Mouse (Mus musculus) midbrain, embryonic 14.5 days (tissue): ENCODE results near the gene Ddx39. TPM values are rescaled to one million over a fixed set of nuclear protein-coding genes. Genes with fewer than 3 reads are reported as not detected.

Experiments used
- ATAC-seq: fragments of 200-750 bp; cut with Nextera tagmentation; 2 replicates; pipeline ENCODE4 v1.8.0; 2017; ENCODE audit warnings: moderate number of reproducible peaks, moderate library complexity; ENCODE audit not compliant: low FRiP score, low TSS enrichment
- DNase-seq: peaks from one replicate; pipeline ENCODE4 v3.0.0-alpha.2; 2015
- H3K27ac ChIP-seq: fragments of 300-500 bp; sonication (generic); replicated peaks from 2 replicates; pipeline ENCODE4 v1.5.1; 2014; ENCODE audit warnings: mild to moderate bottlenecking, low read depth, low read length, moderate library complexity
- H3K27me3 ChIP-seq: fragments of 300-500 bp; sonication (generic); 2 replicates; pipeline ENCODE4 v1.6.1; 2014; ENCODE audit warnings: low read length, control low read depth, mixed read lengths; ENCODE audit not compliant: control insufficient read depth, insufficient read depth
- H3K36me3 ChIP-seq: fragments of 300-500 bp; sonication (generic); 2 replicates; pipeline ENCODE4 v1.6.1; 2014; ENCODE audit warnings: low read length, control low read depth; ENCODE audit not compliant: control insufficient read depth, insufficient read depth
- H3K4me1 ChIP-seq: fragments of 300-500 bp; sonication (generic); 2 replicates; pipeline ENCODE4 v1.6.1; 2014; ENCODE audit warnings: mild to moderate bottlenecking, antibody characterized with exemption, low read length, control low read depth; ENCODE audit not compliant: control insufficient read depth, insufficient read depth
- H3K4me2 ChIP-seq: fragments of 300-500 bp; sonication (generic); 2 replicates; pipeline ENCODE4 v1.6.1; 2014; ENCODE audit warnings: mild to moderate bottlenecking, low read length, moderate library complexity
- H3K4me3 ChIP-seq: fragments of 300-500 bp; sonication (generic); replicated peaks from 2 replicates; pipeline ENCODE4 v1.5.1; 2014; ENCODE audit warnings: low read depth, low read length
- H3K9ac ChIP-seq: fragments of 300-500 bp; sonication (generic); replicated peaks from 2 replicates; pipeline ENCODE4 v1.6.1; 2014; ENCODE audit warnings: mild to moderate bottlenecking, low read length, moderate library complexity
- H3K9me3 ChIP-seq: fragments of 300-500 bp; sonication (generic); 2 replicates; pipeline ENCODE4 v1.6.1; 2016; ENCODE audit warnings: low read length, control low read depth, mixed read lengths; ENCODE audit not compliant: control insufficient read depth
- WGBS: fragments of 180-500 bp; shearing (Covaris S2); extraction: QIAGEN DNeasy Blood & Tissue Kit; methylation state at CpG from one replicate; pipeline ENCODE4 v1.1.7; 2014; 5-methylcytosine and 5-hydroxymethylcytosine counted together
- microRNA-seq: library from miRNA; unstranded; fragments of <30 nt; microRNA quantifications from one replicate; pipeline ENCODE4, GENCODE M21; 2016
- polyA plus RNA-seq: library from polyadenylated mRNA; unstranded; fragments of >200 nt; fragmentation: Nextera tagmentation; extraction: Ambion mirVana; gene quantifications from 2 replicates; pipeline ENCODE4 v1.2.1, GENCODE M21; 2014

Ddx39 gene
- polyA plus RNA-seq, 1 experiment from 2014 or later: 113 TPM

DNA sequence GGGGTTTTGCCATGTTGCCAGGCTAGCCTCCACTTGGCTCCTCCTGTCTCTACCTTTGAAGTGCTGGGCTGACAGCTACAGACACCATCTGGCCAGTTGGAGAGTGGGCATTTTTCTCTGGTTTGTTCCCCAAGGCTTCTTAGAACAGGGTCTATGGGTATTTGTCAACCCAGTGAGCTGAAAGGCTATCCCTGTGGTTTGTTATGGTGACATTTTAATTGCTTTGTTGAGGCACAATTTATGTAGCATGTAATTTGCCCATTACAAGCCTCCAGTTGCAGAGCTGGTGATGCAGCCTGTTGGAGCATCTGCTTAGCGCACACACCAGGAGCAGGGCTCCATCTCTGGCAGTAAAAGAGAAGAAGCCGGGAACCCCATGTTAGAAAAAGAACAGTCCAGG lies 59.2 kb downstream of the Ddx39 start:
- no peak overlapping the region for H3K9ac ChIP-seq
- ATAC-seq (no peak), DNase-seq (no peak)
- H3K4me2 ChIP-seq: no peak overlapping the region
- no peak overlapping the region for H3K4me3 ChIP-seq
- no peaks in the 10 kb centered on the region for H3K27me3 ChIP-seq
- H3K4me1 ChIP-seq: no peaks in the 10 kb centered on the region; the same call in 1 of the 2 replicates
- H3K27ac ChIP-seq: no peak overlapping the region
- WGBS: 100% methylated on average over 2 of the region's 2 CpGs
- H3K36me3 ChIP-seq: no peaks in the 10 kb centered on the region
- H3K9me3 ChIP-seq: no peaks in the 10 kb centered on the region

Small RNAs within 50 kb of the gene (microRNA-seq; reads per million reads assigned to microRNA genes)
- not detected for gene Mir1668

Other genes with a start within 250 kb of the Ddx39 start
- gene Olfr370, start 179.4 kb upstream of the Ddx39 start, polyA plus RNA-seq: not detected in 2 replicates
- gene Ndufb7, start 148.5 kb upstream of the Ddx39 start, polyA plus RNA-seq: 346 and 405 TPM in 2 replicates
- 987 and 1,278 TPM in 2 replicates for gene Tecr, start 107.2 kb upstream of the Ddx39 start, polyA plus RNA-seq
- gene Dnajb1, start 107.0 kb upstream of the Ddx39 start, polyA plus RNA-seq: 46.2 TPM in 2 replicates
- gene Gipc1, start 62.5 kb upstream of the Ddx39 start, polyA plus RNA-seq: 106 and 116 TPM in 2 replicates
- gene Ptger1, start 48.5 kb upstream of the Ddx39 start, polyA plus RNA-seq: 0.72 and 1.3 TPM in 2 replicates
- gene Pkn1, start 16.0 kb upstream of the Ddx39 start, polyA plus RNA-seq: 26.6 TPM in 2 replicates
- 8.5 and 12.3 TPM in 2 replicates for gene Adgre5, start 26.1 kb downstream of the Ddx39 start, polyA plus RNA-seq
- 77.2 and 92.7 TPM in 2 replicates for gene Adgrl1, start 184.9 kb downstream of the Ddx39 start, polyA plus RNA-seq
- gene Gm10644, start 240.0 kb downstream of the Ddx39 start, polyA plus RNA-seq: 1.0 and 1.1 TPM in 2 replicates
- gene Asf1b, start 240.3 kb downstream of the Ddx39 start, polyA plus RNA-seq: 7.9 and 15.5 TPM in 2 replicates